Mouse (Mus musculus) frontal cortex, postnatal 25 days (tissue): ENCODE measurements around the gene Klf7.

Experiments used
- DNase-seq, 2 experiments: peaks; one replicate each; pipeline ENCODE4 v3.0.0; 2022; ENCODE audit warnings: low spot score in 2 of 2

The Klf7 gene

GRCm38 (mm10) chr1:64066320-64067254 is 55.5 kb downstream of the Klf7 start:
- DNase-seq, result no peak

- DNase-seq, result no peak
These were observed 60.6 kb downstream of the Klf7 start for GRCm38 (mm10) chr1:64061488-64061887.

GRCm38 (mm10) chr1:64060699-64061454 is 61.2 kb downstream of the Klf7 start:
- no peak for DNase-seq

- DNase-seq, result no peak
These were observed 62.0 kb downstream of the Klf7 start for GRCm38 (mm10) chr1:64060116-64060515.

GRCm38 (mm10) chr1:64056541-64056940 is 65.5 kb downstream of the Klf7 start:
- DNase-seq, result no peak

GRCm38 (mm10) chr1:64055978-64056377 is 66.1 kb downstream of the Klf7 start:
- DNase-seq, result peak in 1 of 2 experiments; percentile 51

GRCm38 (mm10) chr1:64055210-64055609 is 66.9 kb downstream of the Klf7 start:
- no peak for DNase-seq

- DNase-seq, result no peak
These were observed 69.9 kb downstream of the Klf7 start for GRCm38 (mm10) chr1:64052069-64052750.

- no peak for DNase-seq
These were observed 73.5 kb downstream of the Klf7 start for GRCm38 (mm10) chr1:64048567-64048966.

- DNase-seq, result no peak
These were observed 75.3 kb downstream of the Klf7 start for GRCm38 (mm10) chr1:64046802-64047156.

GRCm38 (mm10) chr1:64046087-64046801 is 75.8 kb downstream of the Klf7 start:
- DNase-seq, result no peak

GRCm38 (mm10) chr1:64044577-64044976 is 77.5 kb downstream of the Klf7 start:
- no peak for DNase-seq

- no peak for DNase-seq
These were observed 81.2 kb downstream of the Klf7 start for GRCm38 (mm10) chr1:64040831-64041383.

- no peak for DNase-seq
These were observed 81.9 kb downstream of the Klf7 start for GRCm38 (mm10) chr1:64040061-64040686.

GRCm38 (mm10) chr1:64038343-64038742 is 83.7 kb downstream of the Klf7 start:
- no peak for DNase-seq

GRCm38 (mm10) chr1:64037800-64038199 is 84.3 kb downstream of the Klf7 start:
- DNase-seq, result no peak

- no peak for DNase-seq
These were observed 85.1 kb downstream of the Klf7 start for GRCm38 (mm10) chr1:64036881-64037452.

- no peak for DNase-seq
These were observed 86.3 kb downstream of the Klf7 start for GRCm38 (mm10) chr1:64035804-64036203.

- no peak for DNase-seq
These were observed 86.8 kb downstream of the Klf7 start for GRCm38 (mm10) chr1:64035087-64035791.
